Mouse (Mus musculus) lung, embryonic 15.5 days (tissue): ENCODE data around the gene Rfx1. TPM values are rescaled to one million over a fixed set of nuclear protein-coding genes. Genes with fewer than 3 reads are reported as not detected.

Experiments used
- ATAC-seq: fragments of 200-750 bp; cut with Nextera tagmentation; 2 replicates; pipeline ENCODE4 v1.8.0; 2017; ENCODE audit warnings: moderate number of reproducible peaks, borderline replicate concordance; ENCODE audit not compliant: low FRiP score, low TSS enrichment; ENCODE audit errors: extremely low read depth
- H3K27ac ChIP-seq: fragments of 300-500 bp; sonication (generic); 2 replicates; pipeline ENCODE4 v1.5.1; 2015; ENCODE audit warnings: moderate library complexity, mild to moderate bottlenecking, inconsistent platforms
- H3K27me3 ChIP-seq: fragments of 300-500 bp; sonication (generic); 2 replicates; pipeline ENCODE4 v1.6.1; 2015; ENCODE audit warnings: inconsistent platforms
- H3K36me3 ChIP-seq: fragments of 300-500 bp; sonication (generic); 2 replicates; pipeline ENCODE4 v1.6.1; 2015; ENCODE audit warnings: inconsistent platforms
- H3K4me1 ChIP-seq: fragments of 300-500 bp; sonication (generic); 2 replicates; pipeline ENCODE4 v1.6.1; 2015; ENCODE audit warnings: inconsistent platforms
- H3K4me2 ChIP-seq: fragments of 300-500 bp; sonication (generic); 2 replicates; pipeline ENCODE4 v1.6.1; 2015; ENCODE audit warnings: inconsistent platforms, mild to moderate bottlenecking, moderate library complexity
- H3K4me3 ChIP-seq: fragments of 300-500 bp; sonication (generic); 2 replicates; pipeline ENCODE4 v1.5.1; 2015; ENCODE audit warnings: mild to moderate bottlenecking, inconsistent platforms
- H3K9ac ChIP-seq: fragments of 300-500 bp; sonication (generic); 2 replicates; pipeline ENCODE4 v1.6.1; 2015; ENCODE audit warnings: inconsistent platforms
- H3K9me3 ChIP-seq: fragments of 300-500 bp; sonication (generic); 2 replicates; pipeline ENCODE4 v1.6.1; 2016; ENCODE audit warnings: inconsistent platforms
- WGBS: fragments of 180-500 bp; shearing (Covaris S2); methylation state at CpG from one replicate; pipeline ENCODE4 v1.1.7; 2015; 5-methylcytosine and 5-hydroxymethylcytosine counted together
- polyA plus RNA-seq: library from polyadenylated mRNA; unstranded; fragments of >200 nt; fragmentation: Nextera tagmentation; extraction: Ambion mirVana; gene quantifications from 2 replicates; pipeline ENCODE4 v1.2.1, GENCODE M21; 2015

Gene Rfx1
- polyA plus RNA-seq, 1 experiment from 2014 or later, result 10.6 TPM

- H3K27me3 ChIP-seq, result no peaks in the 10 kb centered on the region
- H3K36me3 ChIP-seq, result no peaks in the 10 kb centered on the region
- peaks cover 16% of the 10 kb centered on the region for H3K4me1 ChIP-seq
- WGBS, result 64% methylated on average over 8 of the region's 8 CpGs
- H3K9me3 ChIP-seq, result no peaks in the 10 kb centered on the region
- no peak overlapping the region for H3K27ac ChIP-seq
- ATAC-seq, result no peak
- no peak overlapping the region for H3K9ac ChIP-seq
- H3K4me2 ChIP-seq, result no peak overlapping the region
- H3K4me3 ChIP-seq, result no peak overlapping the region
Measured at GRCm38 (mm10) chr8:84063861-84064610, 2.6 kb upstream of the Rfx1 start.

GRCm38 (mm10) chr8:84065037-84065436 is 1.6 kb upstream of the Rfx1 start, which contains the start of gene Gm10643:
Gene Gm10643, minus strand, starts transcription at chr8:84065137.
- Histone ChIP-seq H3K4me2 (peak within 1 kb of the TSS; percentile 78), H3K36me3 (no peaks in the 10 kb centered on the region), H3K4me3 (peak within 1 kb of the TSS; percentile 95), H3K9ac (peak within 1 kb of the TSS; percentile 63), H3K27ac (peak within 1 kb of the TSS; percentile 90), H3K27me3 (no peaks in the 10 kb centered on the region), H3K9me3 (no peaks in the 10 kb centered on the region), H3K4me1 (peaks cover 26% of the 10 kb centered on the region)
- no peak for ATAC-seq
- WGBS, result 95% methylated on average over 1 of the region's 1 CpGs

GRCm38 (mm10) chr8:84065457-84066072 is 1.1 kb upstream of the Rfx1 start:
- Histone ChIP-seq H3K4me2 (peak overlapping the region; percentile 78), H3K4me1 (peaks cover 28% of the 10 kb centered on the region), H3K27ac (peak overlapping the region; percentile 90), H3K27me3 (no peaks in the 10 kb centered on the region), H3K9me3 (no peaks in the 10 kb centered on the region), H3K9ac (peak overlapping the region; percentile 63), H3K36me3 (no peaks in the 10 kb centered on the region), H3K4me3 (peak overlapping the region; percentile 95)
- ATAC-seq, result no peak
- 19% methylated on average over 5 of the region's 5 CpGs for whole genome bisulfite sequencing

GRCm38 (mm10) chr8:84067047-84067573 is 476 bp downstream of the Rfx1 start:
- Histone ChIP-seq H3K9ac (peak overlapping the region; percentile 84), H3K36me3 (no peaks in the 10 kb centered on the region), H3K4me1 (peaks cover 31% of the 10 kb centered on the region), H3K27ac (peak overlapping the region; percentile 98), H3K4me3 (peak overlapping the region; percentile 95), H3K4me2 (peak overlapping the region; percentile 50), H3K27me3 (no peaks in the 10 kb centered on the region), H3K9me3 (no peaks in the 10 kb centered on the region)
- peak; percentile 73 for ATAC-seq
- WGBS, result 2% methylated on average over 45 of the region's 58 CpGs

- Histone ChIP-seq H3K9ac (peak overlapping the region; percentile 10; the same call in 1 of the 2 replicates), H3K9me3 (no peaks in the 10 kb centered on the region), H3K4me2 (peak overlapping the region; percentile 50), H3K36me3 (no peaks in the 10 kb centered on the region), H3K27me3 (no peaks in the 10 kb centered on the region), H3K27ac (no peak overlapping the region), H3K4me3 (peak overlapping the region; percentile 95), H3K4me1 (peaks cover 31% of the 10 kb centered on the region)
- WGBS, result 73% methylated on average over 7 of the region's 7 CpGs
- no peak for ATAC-seq
Measured at GRCm38 (mm10) chr8:84067911-84068310, 1.3 kb downstream of the Rfx1 start.

- no peak overlapping the region for H3K9ac ChIP-seq
- peaks cover 36% of the 10 kb centered on the region for H3K4me1 ChIP-seq
- no peak for ATAC-seq
- H3K4me3 ChIP-seq, result no peak overlapping the region; the same call in 1 of the 2 replicates
- H3K36me3 ChIP-seq, result no peaks in the 10 kb centered on the region
- H3K27me3 ChIP-seq, result no peaks in the 10 kb centered on the region
- H3K27ac ChIP-seq, result 0 out of 2 replicates have a peak overlapping the region, but pooled peaks have one; percentile 24
- H3K4me2 ChIP-seq, result peak overlapping the region; percentile 50
- no peaks in the 10 kb centered on the region for H3K9me3 ChIP-seq
- 28% methylated on average over 12 of the region's 12 CpGs for WGBS
Measured at GRCm38 (mm10) chr8:84068316-84069035, 1.8 kb downstream of the Rfx1 start.

- no peak overlapping the region for H3K4me2 ChIP-seq
- H3K4me1 ChIP-seq, result peaks cover 37% of the 10 kb centered on the region
- H3K4me3 ChIP-seq, result no peak overlapping the region; the same call in 1 of the 2 replicates
- ATAC-seq, result no peak
- 11% methylated on average over 1 of the region's 1 CpGs for WGBS
- H3K9ac ChIP-seq, result no peak overlapping the region
- no peak overlapping the region for H3K27ac ChIP-seq
- no peaks in the 10 kb centered on the region for H3K9me3 ChIP-seq
- no peaks in the 10 kb centered on the region for H3K27me3 ChIP-seq
- H3K36me3 ChIP-seq, result no peaks in the 10 kb centered on the region
Measured at GRCm38 (mm10) chr8:84069169-84069568, 2.5 kb downstream of the Rfx1 start.

- no peak for ATAC-seq
- Histone ChIP-seq H3K4me1 (peaks cover 37% of the 10 kb centered on the region), H3K27ac (no peak overlapping the region)
Measured at GRCm38 (mm10) chr8:84069750-84070149, 3.1 kb downstream of the Rfx1 start.

GRCm38 (mm10) chr8:84070241-84070640 is 3.6 kb downstream of the Rfx1 start:
- H3K27ac ChIP-seq, result no peak overlapping the region
- H3K9ac ChIP-seq, result no peak overlapping the region
- no peaks in the 10 kb centered on the region for H3K27me3 ChIP-seq
- peaks cover 37% of the 10 kb centered on the region for H3K4me1 ChIP-seq
- ATAC-seq, result no peak
- no peak overlapping the region for H3K4me2 ChIP-seq
- 0 out of 2 replicates have a peak, but pooled peaks cover 3% of the 10 kb centered on the region for H3K36me3 ChIP-seq
- WGBS, result 76% methylated on average over 5 of the region's 5 CpGs
- no peak overlapping the region for H3K4me3 ChIP-seq
- H3K9me3 ChIP-seq, result no peaks in the 10 kb centered on the region

More at GRCm38 (mm10) chr8:84069750-84070149, 3.1 kb downstream of the Rfx1 start:
- Histone ChIP-seq H3K27me3 (no peaks in the 10 kb centered on the region), H3K9me3 (no peaks in the 10 kb centered on the region), H3K9ac (no peak overlapping the region), H3K4me3 (no peak overlapping the region), H3K36me3 (no peaks in the 10 kb centered on the region), H3K4me2 (no peak overlapping the region)
- WGBS, result 65% methylated on average over 2 of the region's 2 CpGs

GRCm38 (mm10) chr8:84070667-84071066 is 4.0 kb downstream of the Rfx1 start:
- no peak overlapping the region for H3K4me2 ChIP-seq
- ATAC-seq, result no peak
- WGBS, result 68% methylated on average over 2 of the region's 2 CpGs
- H3K9me3 ChIP-seq, result no peaks in the 10 kb centered on the region
- no peak overlapping the region for H3K27ac ChIP-seq
- H3K27me3 ChIP-seq, result no peaks in the 10 kb centered on the region
- no peak overlapping the region for H3K4me3 ChIP-seq
- H3K36me3 ChIP-seq, result 0 out of 2 replicates have a peak, but pooled peaks cover 3% of the 10 kb centered on the region
- H3K9ac ChIP-seq, result no peak overlapping the region
- H3K4me1 ChIP-seq, result peaks cover 37% of the 10 kb centered on the region

GRCm38 (mm10) chr8:84071921-84072320 is 5.3 kb downstream of the Rfx1 start:
- Histone ChIP-seq H3K4me3 (no peak overlapping the region), H3K9me3 (no peaks in the 10 kb centered on the region), H3K36me3 (0 out of 2 replicates have a peak, but pooled peaks cover 3% of the 10 kb centered on the region), H3K4me2 (no peak overlapping the region), H3K27me3 (no peaks in the 10 kb centered on the region), H3K9ac (no peak overlapping the region), H3K4me1 (peaks cover 37% of the 10 kb centered on the region), H3K27ac (no peak overlapping the region)
- ATAC-seq, result no peak
- 61% methylated on average over 3 of the region's 3 CpGs for WGBS
